Mouse (Mus musculus) central nervous system, embryonic 11.5 days (tissue): ENCODE results near the gene Mrgprx2. TPM values are rescaled to one million over a fixed set of nuclear protein-coding genes. Genes with fewer than 3 reads are reported as not detected.

Source experiments
- polyA plus RNA-seq: library from polyadenylated mRNA; depleted of rRNA; stranded (reverse); fragments of >200 nt; gene quantifications from 2 replicates; pipeline ENCODE4 v1.2.3, GENCODE M21; 2012; rRNA removed

Mrgprx2 gene
- polyA plus RNA-seq: not detected in 2 replicates

DNA sequence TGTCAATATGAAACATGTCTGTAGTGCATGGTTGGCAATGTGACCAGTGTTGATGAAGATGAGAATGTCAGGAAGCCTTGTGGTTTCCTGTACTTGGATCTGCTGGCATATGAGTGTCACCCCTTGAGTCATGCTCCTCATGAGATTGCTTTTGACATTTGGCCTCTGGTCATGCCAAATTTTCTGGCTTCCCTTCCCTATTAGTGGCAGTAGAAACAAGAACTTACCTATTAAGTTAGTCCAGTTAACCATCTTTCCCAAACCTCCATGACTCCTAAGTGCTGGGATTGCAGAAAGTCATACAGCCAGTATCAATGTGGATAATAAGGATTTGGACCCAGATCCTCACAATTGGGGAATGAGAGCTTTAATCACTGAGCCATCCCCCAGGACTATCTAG, at the start of gene Mrgprx2:
Gene Mrgprx2 (minus strand): TSS at position 101 of the 400 bp plus-strand sequence.

DNA sequence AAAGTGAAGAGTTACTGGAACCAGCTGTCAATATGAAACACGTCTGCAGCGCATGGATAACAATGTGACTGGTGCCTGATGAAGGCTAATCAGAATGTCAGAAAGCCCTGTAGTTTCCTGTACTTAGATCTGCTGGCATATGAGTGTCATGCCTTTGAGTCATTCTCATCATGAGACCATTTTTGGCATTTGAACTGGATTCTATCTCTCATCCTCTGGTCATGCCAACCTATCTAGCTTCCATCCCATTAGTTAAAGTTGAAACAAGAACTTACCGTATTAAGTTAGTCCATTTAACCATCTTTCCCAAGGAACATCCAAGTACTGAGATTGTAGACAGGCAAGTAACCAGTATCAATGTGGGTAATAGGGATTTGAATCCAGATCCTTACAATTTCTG, 42.9 kb downstream of the Mrgprx2 start, which contains the start of gene Mrgprb1:
Gene Mrgprb1 (minus strand): TSS at position 101 of the 400 bp plus-strand sequence.

Other genes starting within 250 kb of the Mrgprx2 start
- gene Mrgprb8, start 110.8 kb downstream of the Mrgprx2 start, polyA plus RNA-seq: not detected in 2 replicates
- gene Mrgprb1, start 43.0 kb downstream of the Mrgprx2 start, polyA plus RNA-seq: not detected in 2 replicates
- gene Mrgprb2, start 58.8 kb upstream of the Mrgprx2 start, polyA plus RNA-seq: not detected in 2 replicates
- not detected in 2 replicates for gene Mrgprb3, start 144.5 kb upstream of the Mrgprx2 start, polyA plus RNA-seq